Mouse (Mus musculus) brain, embryonic 14.5 days (tissue): ENCODE data around the gene Cacna2d2. TPM values are rescaled to one million over a fixed set of nuclear protein-coding genes. Genes with fewer than 3 reads are reported as not detected.
A peak's percentile ranks its signal among the peaks of the same experiment; 100 is the strongest.
"Not testable (repeated sequence)": the region's sequence is repeated elsewhere in the genome, so short reads cannot be mapped to it uniquely, and the experiment has no call there.

Experiments used
- DNase-seq: peaks from one replicate; pipeline ENCODE4 v3.0.0-alpha.2; 2011; ENCODE audit warnings: low read depth
- CTCF ChIP-seq: fragments of 200-500 bp; IDR thresholded peaks from 2 replicates; pipeline ENCODE4 v1.5.1; 2012; ENCODE audit warnings: inconsistent platforms, mild to moderate bottlenecking, moderate library complexity, borderline replicate concordance; ENCODE audit not compliant: insufficient read depth, insufficient read length; ENCODE audit errors: extremely low read depth
- POLR2A ChIP-seq: fragments of 200-500 bp; IDR thresholded peaks from 2 replicates; pipeline ENCODE4 v1.6.1; 2012; ENCODE audit warnings: mild to moderate bottlenecking, inconsistent platforms, borderline replicate concordance; ENCODE audit not compliant: poor library complexity, insufficient read depth, insufficient read length, severe bottlenecking; ENCODE audit errors: extremely low read depth
- polyA plus RNA-seq: library from polyadenylated mRNA; depleted of rRNA; stranded (reverse); fragments of >200 nt; gene quantifications from 2 replicates; pipeline ENCODE4 v1.2.3, GENCODE M21; 2012; rRNA removed

Cacna2d2 gene
- polyA plus RNA-seq, 1 experiment = 143 TPM

DNA sequence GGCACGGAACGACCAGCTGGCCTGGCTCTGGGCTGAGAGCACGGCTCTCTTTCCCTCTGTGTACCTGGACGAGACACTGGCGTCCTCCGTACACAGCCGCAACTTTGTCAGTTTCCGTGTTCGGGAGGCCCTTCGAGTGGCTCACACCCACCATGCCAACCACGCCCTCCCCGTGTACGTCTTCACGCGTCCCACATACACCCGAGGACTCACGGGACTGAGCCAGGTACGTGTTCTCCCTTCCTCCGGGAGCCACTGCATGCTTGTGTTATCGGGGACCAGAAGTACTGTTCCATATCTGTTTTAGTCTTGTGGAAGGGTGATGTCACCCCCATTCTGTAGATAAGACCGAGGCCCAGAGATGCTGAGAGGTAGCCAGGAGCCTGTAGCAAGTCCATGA is 171.4 kb downstream of the Cacna2d2 start:
- DNase-seq = no peak
- TF ChIP-seq CTCF = no peak

DNA sequence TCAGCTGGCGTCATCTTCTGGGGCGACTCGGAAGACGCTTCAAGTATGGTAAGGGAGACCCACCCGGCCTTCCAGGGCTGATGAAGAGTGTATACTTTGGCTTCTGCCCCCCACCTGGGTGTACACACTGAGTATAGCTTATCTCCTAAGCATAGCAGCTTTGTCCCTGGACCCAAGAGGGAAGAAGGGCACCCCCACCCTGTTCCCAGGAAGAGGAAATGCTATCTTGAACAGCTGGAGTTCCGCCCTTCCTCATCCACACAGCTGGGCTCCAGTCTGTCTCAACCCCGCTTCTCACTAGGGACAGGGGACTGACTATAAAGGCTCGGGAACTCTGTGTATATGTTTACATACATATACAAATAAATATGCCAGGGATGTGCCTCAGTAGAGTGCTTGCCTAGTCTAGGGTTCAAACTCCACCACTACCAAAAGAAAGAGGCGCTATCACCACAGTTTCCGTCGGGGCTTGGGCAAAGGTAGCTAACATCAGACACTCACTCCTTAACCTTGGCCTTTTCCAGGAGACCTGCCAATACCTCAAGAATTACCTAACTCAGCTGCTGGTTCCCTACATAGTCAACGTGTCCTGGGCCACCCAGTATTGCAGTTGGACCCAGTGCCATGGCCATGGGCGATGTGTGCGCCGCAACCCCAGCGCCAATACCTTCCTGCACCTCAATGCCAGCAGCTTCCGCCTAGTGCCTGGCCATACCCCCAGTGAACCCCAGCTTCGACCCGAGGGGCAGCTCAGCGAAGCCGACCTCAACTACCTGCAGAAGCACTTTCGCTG is 172.3 kb downstream of the Cacna2d2 start:
- no peak for DNase-seq
- TF ChIP-seq CTCF (no peak), POLR2A (no peak)

DNA sequence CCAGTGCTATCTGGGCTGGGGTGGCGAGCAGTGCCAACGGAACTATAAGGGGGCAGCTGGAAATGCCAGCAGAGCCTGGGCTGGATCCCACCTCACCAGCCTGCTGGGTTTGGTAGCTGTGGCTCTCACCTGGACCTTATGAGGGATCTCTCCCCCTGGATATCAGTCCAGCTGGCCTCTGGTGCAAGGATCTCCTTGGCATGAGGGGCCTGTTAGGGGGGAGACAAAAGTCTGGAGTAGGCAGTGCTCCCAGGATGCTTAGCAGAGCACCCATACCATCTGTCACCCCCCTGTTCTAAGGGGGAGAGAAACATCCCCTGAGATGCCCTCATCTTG is 172.9 kb downstream of the Cacna2d2 start:
- DNase-seq = no peak
- TF ChIP-seq CTCF (no peak), POLR2A (no peak)

DNA sequence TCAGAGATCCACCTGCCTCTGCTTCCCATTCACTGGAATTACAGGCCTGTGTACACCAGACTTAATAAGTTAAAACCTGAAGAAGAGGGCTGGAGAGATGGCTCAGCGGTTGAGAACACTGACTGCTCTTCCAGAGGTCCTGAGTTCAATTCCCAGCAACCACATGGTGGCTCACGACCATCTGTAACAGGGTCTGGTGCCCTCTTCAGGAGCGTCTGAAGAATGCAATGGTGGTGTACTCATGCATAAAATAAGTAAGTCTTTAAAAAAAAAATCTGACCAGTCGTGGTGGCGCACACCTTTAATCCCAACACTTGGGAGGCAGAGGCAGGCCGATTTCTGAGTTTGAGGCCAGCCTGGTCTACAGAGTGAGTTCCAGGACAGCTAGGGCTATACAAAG is 174.4 kb downstream of the Cacna2d2 start:
- not testable (repeated sequence) for DNase-seq

DNA sequence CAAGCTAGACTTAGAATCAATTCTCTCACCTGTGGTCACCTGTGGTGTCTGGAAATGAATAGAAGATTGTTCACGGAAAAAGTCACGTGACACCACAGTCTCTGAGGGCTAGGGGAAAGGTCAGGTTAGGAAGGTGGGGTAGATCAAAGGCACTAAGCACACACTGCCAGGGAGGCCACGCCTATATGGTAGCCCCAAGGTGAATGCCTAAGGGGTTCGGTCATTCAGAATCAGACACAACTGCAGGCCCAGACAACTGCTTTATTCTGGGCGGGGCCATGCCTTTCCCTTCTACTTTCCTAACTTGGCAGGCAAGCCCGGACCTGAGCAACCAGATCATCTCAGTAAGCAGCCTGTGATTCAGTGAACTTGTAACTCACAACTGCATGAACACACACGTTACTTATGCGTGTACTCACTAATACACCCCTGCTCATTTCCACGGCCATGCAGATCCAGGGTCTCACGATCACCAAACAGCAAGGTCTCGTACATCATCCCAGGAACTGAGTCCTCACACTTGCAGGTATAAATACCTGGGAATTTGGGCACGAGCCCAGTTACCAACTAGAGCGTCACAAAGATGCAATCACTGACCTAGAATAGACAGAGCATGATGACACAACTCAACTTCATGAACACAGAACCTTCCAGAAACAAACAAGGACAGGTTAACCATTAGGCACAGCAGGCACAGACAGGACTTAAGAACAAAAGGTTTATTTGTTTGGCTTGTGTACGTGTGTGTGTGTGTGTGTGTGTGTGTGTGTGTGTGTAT is 176.4 kb downstream of the Cacna2d2 start:
- no peak for TF ChIP-seq CTCF
- TF ChIP-seq POLR2A = no peak
- DNase-seq = no peak

DNA sequence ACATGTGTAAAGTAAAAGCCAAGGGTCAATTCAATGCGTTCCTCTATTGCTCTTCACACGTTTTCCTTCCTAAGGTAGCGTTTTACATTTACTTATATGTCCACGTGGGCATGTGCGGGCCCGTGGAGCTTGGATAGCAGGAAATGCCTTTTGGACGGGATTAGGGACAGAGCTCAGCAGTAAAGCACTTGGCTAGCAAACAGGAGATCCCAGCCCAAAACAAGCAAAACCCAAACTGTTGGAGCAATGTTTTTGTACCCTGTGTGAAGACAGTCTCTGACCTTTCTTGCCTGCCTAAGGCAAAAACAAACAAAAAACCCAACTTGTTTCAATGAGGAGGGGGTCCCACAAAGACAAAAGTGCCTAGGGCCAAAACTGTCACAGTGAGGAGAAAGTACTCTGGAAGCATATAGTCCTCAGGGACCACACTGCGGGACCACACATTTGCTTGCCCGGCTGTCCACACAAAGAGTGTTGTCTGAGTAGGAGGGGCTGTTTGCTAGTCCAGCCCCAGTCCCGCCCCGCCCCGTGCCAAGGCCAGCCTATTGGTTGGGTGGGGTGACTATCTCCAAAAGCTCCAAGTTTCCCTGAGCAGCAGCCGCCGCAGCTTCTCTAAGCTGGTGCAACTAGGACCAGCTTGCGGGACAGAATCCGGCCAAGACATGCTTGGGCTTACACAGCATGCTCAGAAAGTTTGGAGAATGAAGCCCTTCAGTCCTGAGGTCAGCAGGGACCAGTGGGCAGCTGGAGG is 177.1 kb downstream of the Cacna2d2 start, which contains the start of gene Hyal1:
Gene Hyal1, plus strand, starts transcription at position 571 of the 751 bp plus-strand sequence.
- TF ChIP-seq CTCF = no peak
- peak; percentile 92 for DNase-seq

DNA sequence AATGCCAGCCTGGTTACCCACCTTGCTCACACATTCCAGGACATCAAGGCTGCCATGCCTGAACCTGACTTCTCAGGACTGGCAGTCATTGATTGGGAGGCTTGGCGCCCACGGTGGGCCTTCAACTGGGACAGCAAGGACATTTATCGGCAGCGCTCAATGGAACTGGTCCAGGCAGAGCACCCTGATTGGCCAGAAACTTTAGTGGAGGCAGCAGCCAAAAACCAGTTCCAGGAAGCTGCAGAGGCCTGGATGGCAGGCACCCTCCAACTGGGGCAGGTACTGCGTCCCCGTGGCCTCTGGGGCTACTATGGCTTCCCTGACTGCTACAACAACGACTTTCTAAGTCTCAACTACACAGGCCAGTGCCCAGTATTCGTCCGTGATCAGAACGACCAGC is 178.5 kb downstream of the Cacna2d2 start:
- DNase-seq = no peak
- TF ChIP-seq CTCF (no peak), POLR2A (no peak)

DNA sequence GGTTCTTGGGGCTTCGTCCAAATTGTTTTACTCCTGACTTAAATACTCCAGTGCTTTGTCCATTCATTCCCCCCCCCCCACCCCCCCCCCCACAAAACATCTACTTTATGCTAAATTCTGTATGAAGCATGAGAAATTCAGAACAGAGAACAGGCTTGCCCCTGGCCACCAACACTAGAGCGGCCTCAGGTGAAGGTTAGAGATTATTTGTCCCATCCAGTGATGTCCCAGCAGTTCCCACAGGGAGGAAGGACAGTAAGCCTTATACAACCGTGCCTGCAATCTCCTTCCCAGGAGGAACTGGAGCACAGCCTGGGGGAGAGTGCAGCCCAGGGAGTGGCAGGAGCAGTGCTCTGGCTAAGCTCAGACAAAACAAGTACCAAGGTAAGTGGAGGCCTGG is 179.2 kb downstream of the Cacna2d2 start, which contains the start of gene Naa80:
Gene Naa80, plus strand, starts transcription at position 301 of the 400 bp plus-strand sequence.
- DNase-seq = no peak
- TF ChIP-seq POLR2A (no peak), CTCF (no peak)

Other genes with a start within 250 kb of the Cacna2d2 start
- gene Dock3, start 167.7 kb upstream of the Cacna2d2 start, polyA plus RNA-seq = 55.7 and 78.6 TPM in 2 replicates
- 2.6 and 3.3 TPM in 2 replicates for gene Mapkapk3, start 109.7 kb upstream of the Cacna2d2 start, polyA plus RNA-seq
- gene Cish, start 103.6 kb upstream of the Cacna2d2 start, polyA plus RNA-seq = 8.7 and 9.2 TPM in 2 replicates
- 29.5 and 35.9 TPM in 2 replicates for gene Hemk1, start 61.3 kb upstream of the Cacna2d2 start, polyA plus RNA-seq
- gene 6430571L13Rik, start 59.0 kb upstream of the Cacna2d2 start, polyA plus RNA-seq = 6.2 and 8.6 TPM in 2 replicates
- 37.3 and 42.1 TPM in 2 replicates for gene Tmem115, start 134.3 kb downstream of the Cacna2d2 start, polyA plus RNA-seq
- 34.3 and 45.7 TPM in 2 replicates for gene Cyb561d2, start 142.6 kb downstream of the Cacna2d2 start, polyA plus RNA-seq
- gene Nprl2, start 142.6 kb downstream of the Cacna2d2 start, polyA plus RNA-seq = 74.5 and 109 TPM in 2 replicates
- gene Zmynd10, start 147.7 kb downstream of the Cacna2d2 start, polyA plus RNA-seq = 7.4 and 8.4 TPM in 2 replicates
- gene Rassf1, start 151.9 kb downstream of the Cacna2d2 start, polyA plus RNA-seq = 31.5 and 34.2 TPM in 2 replicates
- gene Tusc2, start 163.6 kb downstream of the Cacna2d2 start, polyA plus RNA-seq = 97.6 and 109 TPM in 2 replicates
- gene Hyal2, start 168.3 kb downstream of the Cacna2d2 start, polyA plus RNA-seq = 50.6 and 55.4 TPM in 2 replicates
- 3.3 and 5.6 TPM in 2 replicates for gene Hyal1, start 177.3 kb downstream of the Cacna2d2 start, polyA plus RNA-seq
- 28.8 and 32.4 TPM in 2 replicates for gene Naa80, start 179.3 kb downstream of the Cacna2d2 start, polyA plus RNA-seq
- 1.2 and 1.6 TPM in 2 replicates for gene Hyal3, start 181.2 kb downstream of the Cacna2d2 start, polyA plus RNA-seq
- gene Ifrd2, start 188.0 kb downstream of the Cacna2d2 start, polyA plus RNA-seq = 21.4 and 29.6 TPM in 2 replicates
- 3.9 and 6.7 TPM in 2 replicates for gene Sema3b, start 209.6 kb downstream of the Cacna2d2 start, polyA plus RNA-seq
- gene Gnai2, start 235.8 kb downstream of the Cacna2d2 start, polyA plus RNA-seq = 488 and 561 TPM in 2 replicates